Mouse (Mus musculus): ENCODE results near the gene Ajm1.

Ajm1 gene

GRCm38 (mm10) chr2:25551186-25551585 is 30.4 kb downstream of the Ajm1 start:
- H3K4me3 ChIP-seq (replicated peaks; ENCODE audit: low read length), result no peak overlapping the region
- H3K4me1 ChIP-seq (replicated peaks; ENCODE audit: low read depth, low read length), result peaks cover 16% of the 10 kb centered on the region

DNA sequence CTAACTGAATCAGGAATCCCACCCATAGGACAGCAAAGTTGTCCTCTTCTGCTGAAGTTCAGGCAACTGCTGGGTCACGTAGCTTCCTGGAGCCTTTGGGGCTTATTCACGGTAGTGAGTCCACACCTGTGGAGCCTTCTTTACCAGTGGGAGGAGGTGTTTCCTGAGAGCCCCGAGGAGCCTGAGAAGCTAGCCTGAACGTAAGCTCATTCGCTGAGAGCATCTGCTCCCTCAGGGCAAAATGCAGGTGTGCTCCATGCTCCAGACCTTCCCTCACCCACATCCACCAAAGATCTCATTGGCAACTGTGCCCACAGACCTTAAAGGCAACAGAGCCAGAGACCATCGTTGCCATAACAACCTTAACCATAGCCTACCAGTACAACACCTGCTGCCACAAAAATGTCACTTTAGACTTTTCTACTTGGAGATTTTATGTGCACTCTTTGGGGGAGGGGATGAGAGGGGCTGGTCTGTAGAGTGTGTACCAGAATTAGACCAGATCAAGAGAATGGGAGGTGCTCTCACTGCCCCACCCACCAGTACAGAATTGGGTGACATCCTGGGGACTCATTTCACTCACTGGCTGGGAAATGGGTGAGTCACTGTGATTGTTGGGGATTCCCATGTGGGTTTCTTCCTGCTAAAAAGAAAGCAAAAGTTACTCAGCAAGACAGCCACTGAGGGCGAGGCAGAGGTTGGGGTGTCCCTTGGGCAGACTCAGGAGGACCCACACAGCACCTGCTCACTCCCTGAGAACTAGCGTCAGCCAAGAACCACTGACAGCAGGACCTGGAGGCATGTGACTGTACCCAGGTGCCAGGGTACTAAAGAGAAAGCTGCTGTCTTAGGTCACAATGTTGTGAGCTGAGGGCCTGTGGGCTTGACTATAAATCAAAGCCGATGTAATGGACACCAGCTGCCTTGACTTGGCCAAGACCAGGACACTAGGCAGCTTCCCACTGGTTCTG is 32.3 kb downstream of the Ajm1 start:
- TF ChIP-seq CTCF (conservative IDR thresholded peaks at IDR 0.05; ENCODE audit: low read length) (no peak), POU5F1 (IDR thresholded peaks at IDR 0.05; ENCODE audit: borderline replicate concordance, low read length) (no peak), NANOG (IDR thresholded peaks at IDR 0.05; ENCODE audit: borderline replicate concordance, low read length) (no peak)
- peaks cover 9% of the 10 kb centered on the region for H3K36me3 ChIP-seq (ENCODE audit: insufficient read depth, low read length)
- peaks cover 28% of the 10 kb centered on the region for H3K4me1 ChIP-seq (replicated peaks; ENCODE audit: low read depth, low read length)

More at GRCm38 (mm10) chr2:25551186-25551585, 30.4 kb downstream of the Ajm1 start:
- Histone ChIP-seq H3K36me3 (ENCODE audit: insufficient read depth, low read length) (no peaks in the 10 kb centered on the region), H3K27me3 (ENCODE audit: insufficient read depth, low read length) (no peaks in the 10 kb centered on the region), H3K9me3 (ENCODE audit: low read length) (no peaks in the 10 kb centered on the region)
- TF ChIP-seq NANOG (IDR thresholded peaks at IDR 0.05; ENCODE audit: borderline replicate concordance, low read length), result no peak
- peak; percentile 54 for TF ChIP-seq CTCF (conservative IDR thresholded peaks at IDR 0.05; ENCODE audit: low read length)
- TF ChIP-seq POU5F1 (IDR thresholded peaks at IDR 0.05; ENCODE audit: borderline replicate concordance, low read length), result no peak

GRCm38 (mm10) chr2:25546811-25547491 is 34.6 kb downstream of the Ajm1 start, which contains the start of gene Traf2:
Traf2 (minus strand) TSS chr2:25546940.
- Histone ChIP-seq H3K36me3 (ENCODE audit: insufficient read depth, low read length) (peaks cover 9% of the 10 kb centered on the region), H3K9me3 (ENCODE audit: low read length) (no peaks in the 10 kb centered on the region), H3K4me1 (replicated peaks; ENCODE audit: low read depth, low read length) (peaks cover 35% of the 10 kb centered on the region), H3K27me3 (ENCODE audit: insufficient read depth, low read length) (no peaks in the 10 kb centered on the region), H3K4me3 (replicated peaks; ENCODE audit: low read length) (peak within 1 kb of the TSS; percentile 86)
- no peak for TF ChIP-seq CTCF (conservative IDR thresholded peaks at IDR 0.05; ENCODE audit: low read length)
- no peak for TF ChIP-seq NANOG (IDR thresholded peaks at IDR 0.05; ENCODE audit: borderline replicate concordance, low read length)
- no peak for TF ChIP-seq POU5F1 (IDR thresholded peaks at IDR 0.05; ENCODE audit: borderline replicate concordance, low read length)

More for the DNA sequence above, 32.3 kb downstream of the Ajm1 start:
- Histone ChIP-seq H3K27me3 (ENCODE audit: insufficient read depth, low read length) (no peaks in the 10 kb centered on the region), H3K4me3 (replicated peaks; ENCODE audit: low read length) (no peak overlapping the region), H3K9me3 (ENCODE audit: low read length) (no peaks in the 10 kb centered on the region)

DNA sequence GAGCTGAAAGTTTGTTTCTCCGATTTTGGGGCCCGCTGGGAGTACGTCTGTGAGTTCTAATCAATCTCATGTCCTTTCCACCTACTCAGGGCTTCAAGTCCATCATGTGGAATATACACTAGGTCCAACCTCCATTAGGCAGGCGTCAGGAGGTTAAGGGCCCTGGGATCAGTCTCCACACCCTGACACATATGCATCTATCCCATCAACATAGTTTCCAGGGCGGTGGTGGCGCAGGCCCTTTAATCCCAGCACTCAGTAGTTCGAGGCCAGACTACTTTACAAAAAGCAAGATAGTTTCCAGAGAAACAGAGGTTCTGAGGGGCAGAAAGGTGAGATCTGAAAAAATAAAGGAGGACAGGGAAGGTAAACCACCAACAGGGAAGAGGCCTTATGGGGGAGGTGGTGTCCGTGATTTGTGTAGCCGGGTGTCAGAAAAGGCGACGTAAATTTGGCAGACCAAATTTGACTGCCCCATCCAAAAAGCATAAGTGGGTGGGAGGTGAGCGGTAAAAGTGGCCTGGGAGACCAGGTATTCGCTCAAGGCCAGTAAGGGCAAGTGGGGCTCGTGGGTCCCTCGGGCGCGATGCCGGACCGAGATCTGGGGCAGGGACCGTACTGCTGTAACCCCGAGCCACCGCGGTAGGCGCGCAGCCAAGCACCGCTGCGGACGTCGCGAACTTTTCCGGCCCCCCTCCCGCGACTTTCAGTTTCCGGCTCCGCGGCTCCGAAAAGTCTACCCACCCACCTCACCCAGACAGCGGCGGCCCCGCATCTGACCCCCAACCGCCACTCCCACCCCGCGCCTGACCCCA is 35.4 kb downstream of the Ajm1 start:
- H3K27me3 ChIP-seq (ENCODE audit: insufficient read depth, low read length), result no peaks in the 10 kb centered on the region
- TF ChIP-seq CTCF (conservative IDR thresholded peaks at IDR 0.05; ENCODE audit: low read length), result no peak
- TF ChIP-seq NANOG (IDR thresholded peaks at IDR 0.05; ENCODE audit: borderline replicate concordance, low read length), result no peak
- TF ChIP-seq POU5F1 (IDR thresholded peaks at IDR 0.05; ENCODE audit: borderline replicate concordance, low read length), result no peak
- H3K36me3 ChIP-seq (ENCODE audit: insufficient read depth, low read length), result peaks cover 9% of the 10 kb centered on the region
- no peaks in the 10 kb centered on the region for H3K9me3 ChIP-seq (ENCODE audit: low read length)
- H3K4me1 ChIP-seq (replicated peaks; ENCODE audit: low read depth, low read length), result peaks cover 40% of the 10 kb centered on the region
- peak overlapping the region; percentile 86 for H3K4me3 ChIP-seq (replicated peaks; ENCODE audit: low read length)

DNA sequence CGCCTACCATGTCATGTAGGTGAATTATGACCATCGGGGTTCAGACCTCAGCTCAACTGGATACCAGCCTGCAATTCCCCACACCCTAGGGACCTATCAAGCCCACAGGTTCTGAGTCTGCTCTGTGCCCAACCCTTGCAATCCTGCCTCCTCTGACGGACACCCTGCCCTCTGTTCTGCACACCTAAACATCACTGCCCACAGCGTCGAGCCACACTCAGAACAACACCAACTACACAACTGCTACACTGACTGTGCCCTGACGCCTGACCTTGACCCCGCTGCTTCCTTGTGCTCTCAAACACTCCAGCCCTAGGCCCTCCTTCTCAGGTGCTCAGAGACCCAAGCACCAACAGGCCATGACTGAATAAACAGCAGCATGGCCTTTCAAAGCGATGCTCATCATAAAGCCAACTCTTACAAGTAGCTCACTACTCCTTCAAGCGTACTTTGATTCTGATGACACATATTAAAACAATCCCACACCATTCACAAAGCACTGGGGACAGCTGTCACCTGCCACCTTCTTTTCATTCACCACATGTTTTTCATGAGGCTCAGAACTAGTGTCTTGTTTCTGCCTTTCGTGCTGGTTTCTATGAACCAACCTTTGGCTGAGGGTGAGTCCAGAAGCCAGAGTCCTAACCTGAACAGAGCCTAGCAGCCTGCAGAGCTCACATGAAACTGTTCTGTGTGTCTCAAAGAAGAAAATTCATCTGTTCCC is 39.8 kb downstream of the Ajm1 start:
- H3K4me3 ChIP-seq (replicated peaks; ENCODE audit: low read length), result no peak overlapping the region
- no peaks in the 10 kb centered on the region for H3K9me3 ChIP-seq (ENCODE audit: low read length)
- no peaks in the 10 kb centered on the region for H3K27me3 ChIP-seq (ENCODE audit: insufficient read depth, low read length)
- TF ChIP-seq CTCF (conservative IDR thresholded peaks at IDR 0.05; ENCODE audit: low read length) (no peak), NANOG (IDR thresholded peaks at IDR 0.05; ENCODE audit: borderline replicate concordance, low read length) (no peak), POU5F1 (IDR thresholded peaks at IDR 0.05; ENCODE audit: borderline replicate concordance, low read length) (no peak)
- peaks cover 33% of the 10 kb centered on the region for H3K4me1 ChIP-seq (replicated peaks; ENCODE audit: low read depth, low read length)
- H3K36me3 ChIP-seq (ENCODE audit: insufficient read depth, low read length), result peaks cover 29% of the 10 kb centered on the region

GRCm38 (mm10) chr2:25540541-25540948 is 41.0 kb downstream of the Ajm1 start:
- no peak for TF ChIP-seq NANOG (IDR thresholded peaks at IDR 0.05; ENCODE audit: borderline replicate concordance, low read length)
- TF ChIP-seq POU5F1 (IDR thresholded peaks at IDR 0.05; ENCODE audit: borderline replicate concordance, low read length), result no peak
- no peak for TF ChIP-seq CTCF (conservative IDR thresholded peaks at IDR 0.05; ENCODE audit: low read length)
- no peak overlapping the region for H3K4me3 ChIP-seq (replicated peaks; ENCODE audit: low read length)
- H3K4me1 ChIP-seq (replicated peaks; ENCODE audit: low read depth, low read length), result peaks cover 25% of the 10 kb centered on the region
- H3K27me3 ChIP-seq (ENCODE audit: insufficient read depth, low read length), result no peaks in the 10 kb centered on the region
- no peaks in the 10 kb centered on the region for H3K9me3 ChIP-seq (ENCODE audit: low read length)
- H3K36me3 ChIP-seq (ENCODE audit: insufficient read depth, low read length), result peaks cover 42% of the 10 kb centered on the region

DNA sequence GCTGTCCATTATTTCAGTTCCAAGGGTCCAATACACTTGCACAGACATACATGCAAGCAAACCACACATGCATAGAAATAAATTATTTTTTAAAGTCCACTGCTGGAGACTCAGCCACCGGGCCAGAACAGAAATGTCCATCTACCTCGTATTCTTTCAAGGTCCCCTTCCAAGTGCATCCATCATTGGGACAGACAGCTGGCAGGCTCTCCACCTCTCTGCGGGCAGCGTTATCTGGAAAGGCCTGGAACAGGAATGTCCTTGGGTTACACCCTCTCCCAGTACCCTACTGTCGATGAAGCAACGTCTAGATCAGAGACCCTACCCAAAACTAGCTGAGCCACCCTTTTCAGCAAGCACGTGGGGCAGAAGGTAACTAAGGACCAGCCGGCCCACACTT is 45.0 kb downstream of the Ajm1 start:
- H3K4me1 ChIP-seq (replicated peaks; ENCODE audit: low read depth, low read length), result peaks cover 7% of the 10 kb centered on the region
- peaks cover 55% of the 10 kb centered on the region for H3K36me3 ChIP-seq (ENCODE audit: insufficient read depth, low read length)
- no peaks in the 10 kb centered on the region for H3K9me3 ChIP-seq (ENCODE audit: low read length)
- TF ChIP-seq POU5F1 (IDR thresholded peaks at IDR 0.05; ENCODE audit: borderline replicate concordance, low read length) (no peak), NANOG (IDR thresholded peaks at IDR 0.05; ENCODE audit: borderline replicate concordance, low read length) (no peak)
- no peak overlapping the region for H3K4me3 ChIP-seq (replicated peaks; ENCODE audit: low read length)
- H3K27me3 ChIP-seq (ENCODE audit: insufficient read depth, low read length), result no peaks in the 10 kb centered on the region

Measured in E14TG2a.4 (cell line).